ENCODE assay signal across 10 mouse cellular contexts in the genomic region with DNA sequence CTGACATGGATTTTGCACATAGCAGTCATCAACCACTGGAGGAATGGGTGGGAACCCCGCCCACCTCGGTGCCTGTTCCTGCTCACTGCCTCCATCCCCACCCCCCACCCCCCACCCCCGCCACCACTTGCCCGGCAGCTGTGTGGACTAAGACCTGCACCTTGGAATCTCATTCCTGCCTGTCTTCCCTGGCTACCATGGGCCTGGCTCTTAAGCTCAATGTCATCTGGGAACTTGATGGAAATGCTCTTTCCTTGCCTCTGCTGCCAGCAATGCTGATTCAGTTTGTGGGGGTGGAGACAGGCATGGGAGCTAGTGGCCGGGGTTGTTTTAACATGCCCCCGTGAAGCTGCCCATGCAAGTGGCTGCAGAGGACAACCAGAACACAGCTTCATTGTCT. TPM values are rescaled to one million over a fixed set of nuclear protein-coding genes. Genes with fewer than 3 reads are reported as not detected.
DNase-seq lines count a peak whose midpoint lies in the region; ATAC-seq and TF ChIP-seq lines count a peak whose summit lies in the region.
"Had no signal": no experiment of that assay in that cellular context is flagged by ENCODE, and none has a peak within 500 bp of the region (broad histone marks: within the 10 kb centered on the region; RNA-seq: fewer than 3 reads in every experiment).

No protein-coding gene starts in this region.

- no peak for TF ChIP-seq CTCF in MEL (IDR thresholded peaks at IDR 0.05 in 2 of 3, conservative IDR thresholded peaks at IDR 0.05 in 1 of 3; ENCODE audit: control insufficient read depth in 1 of 3, insufficient read depth in 1 of 3, low read depth in 2 of 3, low read length in 3 of 3, poor library complexity in 1 of 3, severe bottlenecking in 1 of 3)
- TF ChIP-seq CTCF in embryonic fibroblast, embryonic 13.5 days (IDR thresholded peaks at IDR 0.05; ENCODE audit: borderline replicate concordance, insufficient read depth, low read length) = no peak

- H3K4me2 ChIP-seq in heart, embryonic 14.5 days (ENCODE audit: low read length) = peak overlapping the region; percentile 1; the same call in 1 of the 2 replicates
- peak overlapping the region; percentile 35 for H3K4me2 ChIP-seq in limb, embryonic 12.5 days
- H3K4me2 ChIP-seq: heart, embryonic 15.5 days had no signal

- DNase-seq in heart, postnatal 25 days (ENCODE audit: low spot score) = no peak
- no peak for DNase-seq in MEL (ENCODE audit: low read depth, low spot score)
- DNase-seq in layer of hippocampus, adult 9-10 months (ENCODE audit: low spot score) = no peak
- no peak for DNase-seq in left cerebral cortex, adult 9 months (ENCODE audit: low spot score in 2 of 2)
- DNase-seq in thymus, adult 18-20 months = no peak

- 0 out of 4 replicates have a peak overlapping the region, but pooled peaks of 1 of the 2 experiments have one; percentile 28 for H3K27ac ChIP-seq in heart, embryonic 14.5 days (replicated peaks in 1 of 2; ENCODE audit: control insufficient read depth in 1 of 2, insufficient read depth in 1 of 2, low read depth in 2 of 2, low read length in 2 of 2)
- H3K27ac ChIP-seq in MEL (ENCODE audit: control insufficient read depth, low read depth, low read length) = peak overlapping the region; percentile 89
- H3K27ac ChIP-seq in embryonic fibroblast, embryonic 13.5 days (ENCODE audit: insufficient read depth, low read length) = peak overlapping the region; percentile 89
- H3K27ac ChIP-seq in limb, embryonic 12.5 days = no peak overlapping the region
- H3K27ac ChIP-seq: heart, embryonic 15.5 days had no signal

- 0 out of 2 replicates have a peak, but pooled peaks cover 4% of the 10 kb centered on the region for H3K9me3 ChIP-seq in heart, embryonic 14.5 days (ENCODE audit: control insufficient read depth, low read length)
- no peaks in the 10 kb centered on the region for H3K9me3 ChIP-seq in MEL (replicated peaks; ENCODE audit: insufficient read depth, low read length)
- no peaks in the 10 kb centered on the region for H3K9me3 ChIP-seq in limb, embryonic 12.5 days
- H3K9me3 ChIP-seq: heart, embryonic 15.5 days had no signal

- intact Hi-C loops in heart, postnatal 25 days (cut with DNase I) = no loop called here

- H3K36me3 ChIP-seq in heart, embryonic 14.5 days (ENCODE audit: control insufficient read depth, insufficient read depth, low read length) = no peaks in the 10 kb centered on the region
- H3K36me3 ChIP-seq in MEL (ENCODE audit: control insufficient read depth in 1 of 2, insufficient read depth in 2 of 2, low read length in 2 of 2) = peaks cover 0 to 16% of the 10 kb centered on the region in 2 experiments; a peak in 2 of 4 replicates
- no peaks in the 10 kb centered on the region for H3K36me3 ChIP-seq in limb, embryonic 12.5 days
- H3K36me3 ChIP-seq: heart, embryonic 15.5 days had no signal

- TF ChIP-seq RAD21 in MEL (IDR thresholded peaks at IDR 0.05; ENCODE audit: low read depth, low read length) = no peak

- no peaks in the 10 kb centered on the region for H3K27me3 ChIP-seq in heart, embryonic 14.5 days (ENCODE audit: control insufficient read depth, insufficient read depth, low read length)
- no peaks in the 10 kb centered on the region for H3K27me3 ChIP-seq in MEL (ENCODE audit: control insufficient read depth in 1 of 2, insufficient read depth in 2 of 2, low read length in 2 of 2)
- no peaks in the 10 kb centered on the region for H3K27me3 ChIP-seq in limb, embryonic 12.5 days
- H3K27me3 ChIP-seq: heart, embryonic 15.5 days had no signal

- ATAC-seq in heart, embryonic 14.5 days (ENCODE audit: insufficient number of reproducible peaks, insufficient read depth, low FRiP score, low read depth) = no peak
- no peak for ATAC-seq in limb, embryonic 12.5 days (ENCODE audit: insufficient number of reproducible peaks, insufficient read depth, low FRiP score, low TSS enrichment, low read depth)

- H3K79me2 ChIP-seq in MEL (ENCODE audit: control insufficient read depth, insufficient read depth, low read length, poor library complexity) = no peaks in the 10 kb centered on the region; the same call in 1 of the 2 replicates

- TF ChIP-seq POLR2A in MEL (IDR thresholded peaks at IDR 0.05; ENCODE audit: control insufficient read depth in 1 of 2, insufficient read depth in 1 of 2, low read depth in 1 of 2, low read length in 2 of 2, poor library complexity in 1 of 2) = no peak
- TF ChIP-seq POLR2A in embryonic fibroblast, embryonic 13.5 days (IDR thresholded peaks at IDR 0.05; ENCODE audit: low read depth, low read length) = no peak

- H3K9ac ChIP-seq in heart, embryonic 14.5 days (ENCODE audit: low read length) = peak overlapping the region; percentile 38; the same call in 1 of the 2 replicates
- H3K9ac ChIP-seq in MEL (ENCODE audit: control insufficient read depth, low read depth, low read length, poor library complexity, severe bottlenecking) = peak overlapping the region; percentile 71
- no peak overlapping the region for H3K9ac ChIP-seq in limb, embryonic 12.5 days (replicated peaks)
- H3K9ac ChIP-seq: heart, embryonic 15.5 days had no signal

- H3K4me3 ChIP-seq in heart, embryonic 14.5 days (ENCODE audit: control insufficient read depth in 1 of 2, insufficient read depth in 1 of 2, low read depth in 1 of 2, low read length in 2 of 2) = no peak overlapping the region
- peak overlapping the region; percentile 51 to 71 for H3K4me3 ChIP-seq in MEL (ENCODE audit: control insufficient read depth in 1 of 2, insufficient read depth in 1 of 2, low read depth in 2 of 2, low read length in 2 of 2)
- no peak overlapping the region for H3K4me3 ChIP-seq in embryonic fibroblast, embryonic 13.5 days (ENCODE audit: insufficient read depth, low read length)
- H3K4me3 ChIP-seq in limb, embryonic 12.5 days (replicated peaks) = no peak overlapping the region
- H3K4me3 ChIP-seq: heart, embryonic 15.5 days; myocyte had no signal

- TF ChIP-seq EP300 in MEL (IDR thresholded peaks at IDR 0.05; ENCODE audit: low read depth in 1 of 2, low read length in 2 of 2) = no peak

- H3K4me1 ChIP-seq in heart, embryonic 14.5 days (ENCODE audit: control insufficient read depth in 2 of 2, insufficient read depth in 2 of 2, low read length in 2 of 2) = peaks cover 4 to 21% of the 10 kb centered on the region in 2 experiments; a peak in 3 of 4 replicates
- H3K4me1 ChIP-seq in MEL (ENCODE audit: control insufficient read depth in 1 of 2, insufficient read depth in 2 of 2, low read length in 2 of 2) = peaks cover 2 to 15% of the 10 kb centered on the region in 2 experiments; a peak in 3 of 4 replicates
- peaks cover 10% of the 10 kb centered on the region for H3K4me1 ChIP-seq in embryonic fibroblast, embryonic 13.5 days (ENCODE audit: control insufficient read depth, insufficient read depth, low read length)
- H3K4me1 ChIP-seq in limb, embryonic 12.5 days (replicated peaks) = peaks cover 12% of the 10 kb centered on the region

- WGBS in heart, embryonic 14.5 days = 27% methylated on average over 6 of the region's 6 CpGs
- WGBS in limb, embryonic 12.5 days = 36% methylated on average over 6 of the region's 6 CpGs

TF ChIP-seq in MEL, 35 proteins besides CTCF, POLR2A, EP300 and RAD21 (continues in another document):
- no peak for TF ChIP-seq USF2 (IDR thresholded peaks at IDR 0.05; ENCODE audit: borderline replicate concordance in 1 of 2, insufficient read depth in 1 of 2, low read depth in 1 of 2, low read length in 2 of 2)
- no peak for TF ChIP-seq CHD1 (IDR thresholded peaks at IDR 0.05; ENCODE audit: low read depth, low read length)
- no peak for TF ChIP-seq E2F4 (IDR thresholded peaks at IDR 0.05; ENCODE audit: borderline replicate concordance, low read depth, low read length)
- no peak for TF ChIP-seq TAL1 (IDR thresholded peaks at IDR 0.05; ENCODE audit: low read length)
- no peak for TF ChIP-seq ELF1 (IDR thresholded peaks at IDR 0.05; ENCODE audit: low read depth, low read length)
- no peak for TF ChIP-seq NELFE (IDR thresholded peaks at IDR 0.05; ENCODE audit: low read depth, low read length)
- TF ChIP-seq MXI1 (IDR thresholded peaks at IDR 0.05; ENCODE audit: low read depth, low read length) = no peak; the same call in 1 of the 2 replicates
- no peak for TF ChIP-seq UBTF (IDR thresholded peaks at IDR 0.05; ENCODE audit: borderline replicate concordance, insufficient read depth, low read depth, low read length)
- no peak for TF ChIP-seq BHLHE40 (IDR thresholded peaks at IDR 0.05; ENCODE audit: borderline replicate concordance, low read depth, low read length)
- no peak for TF ChIP-seq HCFC1 (IDR thresholded peaks at IDR 0.05; ENCODE audit: low read depth, low read length)
- no peak for TF ChIP-seq RCOR1 (IDR thresholded peaks at IDR 0.05; ENCODE audit: low read depth, low read length)
- no peak for TF ChIP-seq MEF2A (IDR thresholded peaks at IDR 0.05; ENCODE audit: extremely low read depth, insufficient replicate concordance, low read depth, low read length, poor library complexity, severe bottlenecking)
- peak; percentile 45 for TF ChIP-seq MAX (IDR thresholded peaks at IDR 0.05; ENCODE audit: low read length)
- no peak for TF ChIP-seq POLR2AphosphoS2 (IDR thresholded peaks at IDR 0.05; ENCODE audit: low read length)
- peak; percentile 29; the same call in 1 of the 2 replicates for TF ChIP-seq MAZ (IDR thresholded peaks at IDR 0.05; ENCODE audit: low read depth, low read length)
- TF ChIP-seq SMC3 (IDR thresholded peaks at IDR 0.05; ENCODE audit: low read depth, low read length) = no peak
- 0 out of 2 replicates have a peak, but pooled peaks have one; percentile 11 for TF ChIP-seq SIN3A (IDR thresholded peaks at IDR 0.05; ENCODE audit: low read length)
- no peak for TF ChIP-seq NRF1 (IDR thresholded peaks at IDR 0.05; ENCODE audit: insufficient read depth, low read depth, low read length, poor library complexity, severe bottlenecking)
- TF ChIP-seq CHD2 (IDR thresholded peaks at IDR 0.05; ENCODE audit: low read length) = no peak
- TF ChIP-seq ZKSCAN1 (IDR thresholded peaks at IDR 0.05; ENCODE audit: low read depth, low read length) = no peak
- TF ChIP-seq GABPA (IDR thresholded peaks at IDR 0.05; ENCODE audit: low read depth, low read length) = no peak
- no peak for TF ChIP-seq JUND (IDR thresholded peaks at IDR 0.05; ENCODE audit: low read depth, low read length)
- TF ChIP-seq POLR2AphosphoS5 (IDR thresholded peaks at IDR 0.05; ENCODE audit: borderline replicate concordance, low read depth, low read length) = no peak

RNA-seq across cellular contexts. Expression of a gene that starts 17.3 kb away (rescaled TPM):
- 8.5 and 9.3 TPM in 2 replicates for polyA plus RNA-seq in heart, embryonic 14.5 days (2014; fragmentation: Nextera tagmentation; extraction: Ambion mirVana)
- 1 to 10 TPM; 6.4 to 7.5 TPM for total RNA-seq in heart, postnatal 25 days (2021)
- 1.7 and 2.8 TPM in 2 replicates for total RNA-seq in MEL (2012; rRNA removed)
- 1 to 10 TPM in 1 of 2 experiments, not detected in 1; 4.4 TPM for polyA plus RNA-seq in MEL (2012; ENCODE audit: insufficient read depth in 1 of 2, insufficient read length in 2 of 2, low read depth in 1 of 2, low replicate concordance in 2 of 2, missing spikeins in 1 of 2)
- 17.5 and 20.6 TPM in 2 replicates for polyA plus RNA-seq in embryonic fibroblast, embryonic 13.5 days (2011; ENCODE audit: insufficient read length, low read depth, missing spikeins)
- 17.8 and 18.5 TPM in 2 replicates for polyA plus RNA-seq in limb, embryonic 12.5 days (2016; fragmentation: Nextera tagmentation; extraction: Ambion mirVana)

Comparison
In these comparisons a context has a peak if more than half of its experiments do, and no peak if none do; other contexts are left out.
1. H3K4me3 ChIP-seq: peak in MEL (2 of 2); none in heart, embryonic 14.5 days (0 of 2), embryonic fibroblast, embryonic 13.5 days (single experiment) and limb, embryonic 12.5 days (single experiment).